Mouse (Mus musculus): ENCODE measurements at regions not wholly inside any gene's neighbourhood (a gene's known extent, or its start where the extent isn't known, plus 50 kb on each side); places are given as distances from the start of the nearest gene placed in this dataset.

- no peaks in the 10 kb centered on the region for H3K4me1 ChIP-seq
- ATAC-seq (ENCODE audit: insufficient number of reproducible peaks, low FRiP score, low TSS enrichment, low read depth), result no peak
- H3K27ac ChIP-seq (replicated peaks), result no peak overlapping the region
- H3K4me3 ChIP-seq (replicated peaks), result no peak overlapping the region
- H3K36me3 ChIP-seq, result no peaks in the 10 kb centered on the region
- H3K27me3 ChIP-seq, result no peaks in the 10 kb centered on the region
- 74% methylated on average over 7 of the region's 7 CpGs for WGBS
- no peak overlapping the region for H3K9ac ChIP-seq
- no peak overlapping the region for H3K4me2 ChIP-seq (replicated peaks)
- H3K9me3 ChIP-seq (replicated peaks), result no peaks in the 10 kb centered on the region
Observed at GRCm38 (mm10) chr1:50697333-50698216, 202.9 kb upstream of the Tmeff2 start.

GRCm38 (mm10) chr1:50704639-50705038 lies 195.8 kb upstream of the Tmeff2 start:
- 88% methylated on average over 2 of the region's 2 CpGs for WGBS
- no peaks in the 10 kb centered on the region for H3K27me3 ChIP-seq
- H3K9ac ChIP-seq, result no peak overlapping the region
- H3K36me3 ChIP-seq, result no peaks in the 10 kb centered on the region
- H3K4me3 ChIP-seq (replicated peaks), result no peak overlapping the region
- H3K4me1 ChIP-seq, result no peaks in the 10 kb centered on the region
- H3K4me2 ChIP-seq (replicated peaks), result no peak overlapping the region
- H3K27ac ChIP-seq (replicated peaks), result no peak overlapping the region
- no peaks in the 10 kb centered on the region for H3K9me3 ChIP-seq (replicated peaks)
- no peak for ATAC-seq (ENCODE audit: insufficient number of reproducible peaks, low FRiP score, low TSS enrichment, low read depth)

- no peaks in the 10 kb centered on the region for H3K9me3 ChIP-seq (replicated peaks)
- no peaks in the 10 kb centered on the region for H3K4me1 ChIP-seq
- WGBS, result 67% methylated on average over 5 of the region's 5 CpGs
- H3K36me3 ChIP-seq, result no peaks in the 10 kb centered on the region
- ATAC-seq (ENCODE audit: insufficient number of reproducible peaks, low FRiP score, low TSS enrichment, low read depth), result no peak
- no peak overlapping the region for H3K27ac ChIP-seq (replicated peaks)
- H3K27me3 ChIP-seq, result no peaks in the 10 kb centered on the region
- no peak overlapping the region for H3K9ac ChIP-seq
- no peak overlapping the region for H3K4me3 ChIP-seq (replicated peaks)
- H3K4me2 ChIP-seq (replicated peaks), result no peak overlapping the region
Observed at GRCm38 (mm10) chr1:50745049-50745448, 155.4 kb upstream of the Tmeff2 start.

- Histone ChIP-seq H3K27ac (replicated peaks) (no peak overlapping the region), H3K36me3 (no peaks in the 10 kb centered on the region), H3K9me3 (replicated peaks) (no peaks in the 10 kb centered on the region), H3K4me3 (replicated peaks) (no peak overlapping the region), H3K4me2 (replicated peaks) (no peak overlapping the region), H3K9ac (no peak overlapping the region), H3K4me1 (no peaks in the 10 kb centered on the region), H3K27me3 (no peaks in the 10 kb centered on the region)
- no peak for ATAC-seq (ENCODE audit: insufficient number of reproducible peaks, low FRiP score, low TSS enrichment, low read depth)
Observed at GRCm38 (mm10) chr1:50770211-50770610, 130.2 kb upstream of the Tmeff2 start.

- Histone ChIP-seq H3K9me3 (replicated peaks) (no peaks in the 10 kb centered on the region), H3K36me3 (no peaks in the 10 kb centered on the region), H3K27ac (replicated peaks) (no peak overlapping the region), H3K4me1 (no peaks in the 10 kb centered on the region), H3K4me3 (replicated peaks) (no peak overlapping the region), H3K9ac (no peak overlapping the region), H3K4me2 (replicated peaks) (no peak overlapping the region), H3K27me3 (no peaks in the 10 kb centered on the region)
- ATAC-seq (ENCODE audit: insufficient number of reproducible peaks, low FRiP score, low TSS enrichment, low read depth), result no peak
- WGBS, result 53% methylated on average over 3 of the region's 3 CpGs
Observed at GRCm38 (mm10) chr1:50795264-50795663, 105.2 kb upstream of the Tmeff2 start.

- Histone ChIP-seq H3K27me3 (no peaks in the 10 kb centered on the region), H3K4me3 (replicated peaks) (no peak overlapping the region), H3K4me2 (replicated peaks) (no peak overlapping the region), H3K36me3 (no peaks in the 10 kb centered on the region), H3K27ac (replicated peaks) (no peak overlapping the region), H3K9ac (no peak overlapping the region), H3K4me1 (no peaks in the 10 kb centered on the region), H3K9me3 (replicated peaks) (no peaks in the 10 kb centered on the region)
- WGBS, result 59% methylated on average over 3 of the region's 3 CpGs
- ATAC-seq (ENCODE audit: insufficient number of reproducible peaks, low FRiP score, low TSS enrichment, low read depth), result no peak
Observed at GRCm38 (mm10) chr1:50798166-50798565, 102.3 kb upstream of the Tmeff2 start.

GRCm38 (mm10) chr1:50806321-50806720 lies 94.1 kb upstream of the Tmeff2 start:
- Histone ChIP-seq H3K4me3 (replicated peaks) (no peak overlapping the region), H3K36me3 (no peaks in the 10 kb centered on the region), H3K9me3 (replicated peaks) (no peaks in the 10 kb centered on the region), H3K27me3 (no peaks in the 10 kb centered on the region), H3K4me1 (no peaks in the 10 kb centered on the region), H3K9ac (no peak overlapping the region), H3K4me2 (replicated peaks) (no peak overlapping the region), H3K27ac (replicated peaks) (no peak overlapping the region)
- no peak for ATAC-seq (ENCODE audit: insufficient number of reproducible peaks, low FRiP score, low TSS enrichment, low read depth)
- WGBS, result 53% methylated on average over 1 of the region's 1 CpGs

- 54% methylated on average over 1 of the region's 1 CpGs for WGBS
- no peak for ATAC-seq (ENCODE audit: insufficient number of reproducible peaks, low FRiP score, low TSS enrichment, low read depth)
- Histone ChIP-seq H3K9me3 (replicated peaks) (no peaks in the 10 kb centered on the region), H3K4me1 (no peaks in the 10 kb centered on the region), H3K27me3 (no peaks in the 10 kb centered on the region), H3K4me3 (replicated peaks) (no peak overlapping the region), H3K4me2 (replicated peaks) (no peak overlapping the region), H3K27ac (replicated peaks) (no peak overlapping the region), H3K36me3 (no peaks in the 10 kb centered on the region), H3K9ac (no peak overlapping the region)
Observed at GRCm38 (mm10) chr1:50806821-50807220, 93.6 kb upstream of the Tmeff2 start.

GRCm38 (mm10) chr1:50831663-50832062 lies 68.8 kb upstream of the Tmeff2 start:
- no peak overlapping the region for H3K27ac ChIP-seq (replicated peaks)
- 29% methylated on average over 1 of the region's 1 CpGs for WGBS

GRCm38 (mm10) chr1:50836123-50836522 lies 64.3 kb upstream of the Tmeff2 start:
- Histone ChIP-seq H3K27ac (replicated peaks) (no peak overlapping the region), H3K4me3 (replicated peaks) (no peak overlapping the region), H3K4me2 (replicated peaks) (no peak overlapping the region), H3K4me1 (no peaks in the 10 kb centered on the region), H3K27me3 (no peaks in the 10 kb centered on the region), H3K9me3 (replicated peaks) (no peaks in the 10 kb centered on the region), H3K9ac (no peak overlapping the region), H3K36me3 (no peaks in the 10 kb centered on the region)
- ATAC-seq (ENCODE audit: insufficient number of reproducible peaks, low FRiP score, low TSS enrichment, low read depth), result no peak
- WGBS, result 54% methylated on average over 6 of the region's 6 CpGs

More at GRCm38 (mm10) chr1:50831663-50832062, 68.8 kb upstream of the Tmeff2 start:
- Histone ChIP-seq H3K4me3 (replicated peaks) (no peak overlapping the region), H3K4me1 (no peaks in the 10 kb centered on the region), H3K9ac (no peak overlapping the region), H3K4me2 (replicated peaks) (no peak overlapping the region), H3K36me3 (no peaks in the 10 kb centered on the region), H3K27me3 (no peaks in the 10 kb centered on the region), H3K9me3 (replicated peaks) (no peaks in the 10 kb centered on the region)
- ATAC-seq (ENCODE audit: insufficient number of reproducible peaks, low FRiP score, low TSS enrichment, low read depth), result no peak

GRCm38 (mm10) chr1:50847156-50847555 lies 53.3 kb upstream of the Tmeff2 start:
- Histone ChIP-seq H3K9me3 (replicated peaks) (no peaks in the 10 kb centered on the region), H3K4me1 (no peaks in the 10 kb centered on the region), H3K27ac (replicated peaks) (no peak overlapping the region), H3K4me3 (replicated peaks) (no peak overlapping the region), H3K36me3 (no peaks in the 10 kb centered on the region), H3K4me2 (replicated peaks) (no peak overlapping the region), H3K27me3 (no peaks in the 10 kb centered on the region), H3K9ac (no peak overlapping the region)
- ATAC-seq (ENCODE audit: insufficient number of reproducible peaks, low FRiP score, low TSS enrichment, low read depth), result no peak
- WGBS, result 75% methylated on average over 1 of the region's 1 CpGs
